13 mouse cellular contexts compared by ENCODE assay signal in genomic region chr11:59308625-59309024, GRCm38 (mm10). TPM values are rescaled to one million over a fixed set of nuclear protein-coding genes. Genes with fewer than 3 reads are reported as not detected.
A peak's percentile ranks its signal among the peaks of the same experiment; 100 is the strongest.
DNase-seq lines count a peak whose midpoint lies in the region; ATAC-seq and TF ChIP-seq lines count a peak whose summit lies in the region.
"Had no signal": no experiment of that assay in that cellular context is flagged by ENCODE, and none has a peak within 500 bp of the region (broad histone marks: within the 10 kb centered on the region; RNA-seq: fewer than 3 reads in every experiment).

No protein-coding gene starts in this region.

- no peak for TF ChIP-seq CTCF in C2C12 (IDR thresholded peaks at IDR 0.05; ENCODE audit: control insufficient read depth, insufficient read depth, insufficient read length)

- peaks cover 63% of the 10 kb centered on the region for H3K4me1 ChIP-seq in heart, embryonic 10.5 days
- peaks cover 17% of the 10 kb centered on the region for H3K4me1 ChIP-seq in forebrain, embryonic 14.5 days (ENCODE audit: control insufficient read depth, insufficient read depth, low read length)
- H3K4me1 ChIP-seq in limb, embryonic 15.5 days = peaks cover 82% of the 10 kb centered on the region

- no peak overlapping the region for H3K4me2 ChIP-seq in forebrain, embryonic 14.5 days (ENCODE audit: low read length)
- H3K4me2 ChIP-seq in limb, embryonic 15.5 days = peak overlapping the region; percentile 87

- H3K9ac ChIP-seq in forebrain, embryonic 14.5 days (ENCODE audit: low read length) = no peak overlapping the region
- H3K9ac ChIP-seq in limb, embryonic 15.5 days = no peak overlapping the region

- 30% methylated on average over 6 of the region's 6 CpGs for WGBS in heart, embryonic 10.5 days
- 42% methylated on average over 6 of the region's 6 CpGs for WGBS in forebrain, embryonic 14.5 days
- WGBS in limb, embryonic 15.5 days = 42% methylated on average over 6 of the region's 6 CpGs

- peak overlapping the region; percentile 72 for H3K4me3 ChIP-seq in heart, embryonic 10.5 days
- H3K4me3 ChIP-seq in C2C12 (ENCODE audit: insufficient read depth, poor library complexity, severe bottlenecking) = no peak overlapping the region
- H3K4me3 ChIP-seq in forebrain, embryonic 14.5 days (ENCODE audit: low read depth, low read length) = no peak overlapping the region
- peak overlapping the region; percentile 72 for H3K4me3 ChIP-seq in limb, embryonic 15.5 days

- peak overlapping the region; percentile 76 for H3K27ac ChIP-seq in heart, embryonic 10.5 days
- peak overlapping the region; percentile 21; the same call in 1 of the 2 replicates for H3K27ac ChIP-seq in forebrain, embryonic 14.5 days (ENCODE audit: low read depth, low read length)
- peak overlapping the region; percentile 70 for H3K27ac ChIP-seq in limb, embryonic 15.5 days
- H3K27ac ChIP-seq: macrophage had no signal

- no peak for DNase-seq in heart, embryonic 10.5 days (ENCODE audit: low spot score)
- no peak for DNase-seq in heart, adult 18-20 months
- DNase-seq in forebrain, embryonic 14.5 days (ENCODE audit: low spot score) = no peak
- DNase-seq in cerebellum, adult 9-11 months = no peak
- no peak for DNase-seq in urinary bladder, postnatal 10 days (ENCODE audit: low spot score)
- no peak for DNase-seq in cerebellum, postnatal 4 days (ENCODE audit: low spot score in 2 of 2)
- DNase-seq: cerebellum, adult 2 months had no signal

- H3K79me2 ChIP-seq in C2C12 (ENCODE audit: control insufficient read depth, insufficient read depth) = no peaks in the 10 kb centered on the region

- H3K79me3 ChIP-seq in C2C12 (ENCODE audit: low read depth) = no peaks in the 10 kb centered on the region

- H3K27me3 ChIP-seq in heart, embryonic 10.5 days (ENCODE audit: insufficient read depth, poor library complexity, severe bottlenecking) = peaks cover 98% of the 10 kb centered on the region
- peaks cover 3% of the 10 kb centered on the region for H3K27me3 ChIP-seq in C2C12 (ENCODE audit: control insufficient read depth, insufficient read depth, insufficient read length)
- H3K27me3 ChIP-seq in forebrain, embryonic 14.5 days (replicated peaks; ENCODE audit: control insufficient read depth, insufficient read depth, low read length) = peaks cover 54% of the 10 kb centered on the region
- peaks cover 42% of the 10 kb centered on the region for H3K27me3 ChIP-seq in limb, embryonic 15.5 days

- H3K9me3 ChIP-seq in heart, embryonic 10.5 days = no peaks in the 10 kb centered on the region
- H3K9me3 ChIP-seq in forebrain, embryonic 14.5 days (replicated peaks; ENCODE audit: control insufficient read depth, low read length) = no peaks in the 10 kb centered on the region
- H3K9me3 ChIP-seq in limb, embryonic 15.5 days = no peaks in the 10 kb centered on the region

- H3ac ChIP-seq in C2C12 (ENCODE audit: control insufficient read depth, insufficient read length, low read depth) = peak overlapping the region; percentile 39

- no peak for ATAC-seq in forebrain, embryonic 14.5 days
- ATAC-seq in limb, embryonic 15.5 days (ENCODE audit: insufficient number of reproducible peaks, low FRiP score, low TSS enrichment, low read depth) = no peak
- ATAC-seq: activated CD4-positive, CD25-positive, alpha-beta regulatory T cell, adult 4 months; CD4-positive, CD25-positive, alpha-beta regulatory T cell, adult 4 months had no signal

- H3K36me3 ChIP-seq in heart, embryonic 10.5 days = no peaks in the 10 kb centered on the region
- no peaks in the 10 kb centered on the region for H3K36me3 ChIP-seq in C2C12 (ENCODE audit: control insufficient read depth, insufficient read depth)
- no peaks in the 10 kb centered on the region for H3K36me3 ChIP-seq in forebrain, embryonic 14.5 days (ENCODE audit: control insufficient read depth, insufficient read depth, low read length)
- no peaks in the 10 kb centered on the region for H3K36me3 ChIP-seq in limb, embryonic 15.5 days

TF ChIP-seq in C2C12, 6 proteins besides CTCF, POLR2A, EP300 and RAD21:
- TF ChIP-seq CEBPB (IDR thresholded peaks at IDR 0.05; ENCODE audit: low read depth) (no peak), FOSL1 (IDR thresholded peaks at IDR 0.05; ENCODE audit: insufficient read depth, low read length, poor library complexity, severe bottlenecking) (no peak), MAX (IDR thresholded peaks at IDR 0.05) (no peak), MYOG (IDR thresholded peaks at IDR 0.05; ENCODE audit: control insufficient read depth, extremely low read depth, insufficient read length) (no peak), USF1 (IDR thresholded peaks at IDR 0.05; ENCODE audit: low read depth) (no peak)
TF ChIP-seq in C2C12: peak in this region for 0.

RNA-seq across cellular contexts. Expression of gene Wnt9a, which starts 1.9 kb away (rescaled TPM):
- 3.8 and 4.1 TPM in 2 replicates for polyA plus RNA-seq in heart, embryonic 10.5 days (2016; fragmentation: Nextera tagmentation; extraction: Ambion mirVana)
- 1 to 10 TPM; 3.8 to 4.2 TPM for total RNA-seq in heart, adult 18-20 months (2021)
- 1.8 TPM for polyA plus RNA-seq in C2C12 (2012; fragmentation: generic; extraction: Trizol)
- 1.4 and 1.6 TPM in 2 replicates for polyA plus RNA-seq in forebrain, embryonic 14.5 days (2014; fragmentation: Nextera tagmentation; extraction: Ambion mirVana)
- polyA plus RNA-seq in limb, embryonic 15.5 days (2015; fragmentation: Nextera tagmentation; extraction: Ambion mirVana) = 12.1 and 14.0 TPM in 2 replicates
- polyA plus RNA-seq: activated CD4-positive, CD25-positive, alpha-beta regulatory T cell, adult 4 months; CD4-positive, CD25-positive, alpha-beta regulatory T cell, adult 4 months had no signal

RNA-seq across cellular contexts. Expression of gene Wnt3a, which starts 18.1 kb away (rescaled TPM):
- polyA plus RNA-seq in heart, embryonic 10.5 days (2016; fragmentation: Nextera tagmentation; extraction: Ambion mirVana) = 0.08 TPM in 1 of 2 replicates, not detected in the other
- total RNA-seq in heart, adult 18-20 months (2021) = not detected
- polyA plus RNA-seq in C2C12 (2012; fragmentation: generic; extraction: Trizol) = not detected
- 0.61 and 1.1 TPM in 2 replicates for polyA plus RNA-seq in forebrain, embryonic 14.5 days (2014; fragmentation: Nextera tagmentation; extraction: Ambion mirVana)
- polyA plus RNA-seq in limb, embryonic 15.5 days (2015; fragmentation: Nextera tagmentation; extraction: Ambion mirVana) = 3.8 and 3.9 TPM in 2 replicates
- total RNA-seq: layer of hippocampus, postnatal 14 days had no signal
- polyA plus RNA-seq: CD4-positive, CD25-positive, alpha-beta regulatory T cell, adult 4 months; cerebellum, adult 2 months; macrophage had no signal

Comparison
In these comparisons a context has a peak if more than half of its experiments do, and no peak if none do; other contexts are left out.
1. H3K27ac ChIP-seq: peak in every context shown above with its lines; median percentile 76 in heart, embryonic 10.5 days; 70 in limb, embryonic 15.5 days; 21 in forebrain, embryonic 14.5 days.
2. H3K4me3 ChIP-seq: peak in heart, embryonic 10.5 days (single experiment) and limb, embryonic 15.5 days (single experiment); none in C2C12 (single experiment) and forebrain, embryonic 14.5 days (single experiment).